Mouse (Mus musculus) limb, embryonic 15.5 days (tissue): Measurements from ENCODE around the gene Cirbp. TPM values are rescaled to one million over a fixed set of nuclear protein-coding genes. Genes with fewer than 3 reads are reported as not detected.
A peak's percentile ranks its signal among the peaks of the same experiment; 100 is the strongest.

ENCODE experiments used
- ATAC-seq: fragments of 200-750 bp; cut with Nextera tagmentation; 2 replicates; pipeline ENCODE4 v1.8.0; 2017; ENCODE audit warnings: low read depth, moderate TSS enrichment; ENCODE audit not compliant: insufficient number of reproducible peaks, low FRiP score, low TSS enrichment
- H3K27ac ChIP-seq: fragments of 300-500 bp; sonication (generic); 2 replicates; pipeline ENCODE4 v1.5.1; 2015; ENCODE audit warnings: moderate library complexity, mild to moderate bottlenecking, inconsistent platforms
- H3K27me3 ChIP-seq: fragments of 300-500 bp; sonication (generic); 2 replicates; pipeline ENCODE4 v1.6.1; 2015; ENCODE audit warnings: inconsistent platforms
- H3K36me3 ChIP-seq: fragments of 300-500 bp; sonication (generic); 2 replicates; pipeline ENCODE4 v1.6.1; 2015; ENCODE audit warnings: inconsistent platforms
- H3K4me1 ChIP-seq: fragments of 300-500 bp; sonication (generic); 2 replicates; pipeline ENCODE4 v1.6.1; 2015; ENCODE audit warnings: inconsistent platforms
- H3K4me2 ChIP-seq: fragments of 300-500 bp; sonication (generic); 2 replicates; pipeline ENCODE4 v1.6.1; 2015; ENCODE audit warnings: mild to moderate bottlenecking, inconsistent platforms
- H3K4me3 ChIP-seq: fragments of 300-500 bp; sonication (generic); 2 replicates; pipeline ENCODE4 v1.5.1; 2015; ENCODE audit warnings: mild to moderate bottlenecking, inconsistent platforms
- H3K9ac ChIP-seq: fragments of 300-500 bp; sonication (generic); 2 replicates; pipeline ENCODE4 v1.6.1; 2015; ENCODE audit warnings: inconsistent platforms
- H3K9me3 ChIP-seq: fragments of 300-500 bp; sonication (generic); 2 replicates; pipeline ENCODE4 v1.6.1; 2016; ENCODE audit warnings: inconsistent platforms
- WGBS: fragments of 180-500 bp; shearing (Covaris S2); methylation state at CpG from one replicate; pipeline ENCODE4 v1.1.7; 2015; 5-methylcytosine and 5-hydroxymethylcytosine counted together
- polyA plus RNA-seq: library from polyadenylated mRNA; unstranded; fragments of >200 nt; fragmentation: Nextera tagmentation; extraction: Ambion mirVana; gene quantifications from 2 replicates; pipeline ENCODE4 v1.2.1, GENCODE M21; 2015

Cirbp gene
- polyA plus RNA-seq, 1 experiment from 2014 or later, result 102 TPM

GRCm38 (mm10) chr10:80170052-80170451, 4.3 kb downstream of the Cirbp start:
- peaks cover 28% of the 10 kb centered on the region for H3K36me3 ChIP-seq
- 91% methylated on average over 16 of the region's 16 CpGs for WGBS
- H3K4me2 ChIP-seq, result no peak overlapping the region
- H3K9me3 ChIP-seq, result no peaks in the 10 kb centered on the region
- H3K27me3 ChIP-seq, result no peaks in the 10 kb centered on the region
- no peak overlapping the region for H3K4me3 ChIP-seq
- H3K27ac ChIP-seq, result 0 out of 2 replicates have a peak overlapping the region, but pooled peaks have one; percentile 47
- no peak overlapping the region for H3K9ac ChIP-seq
- no peak for ATAC-seq
- peaks cover 55% of the 10 kb centered on the region for H3K4me1 ChIP-seq

- peaks cover 28% of the 10 kb centered on the region for H3K36me3 ChIP-seq
- no peak for ATAC-seq
- H3K4me3 ChIP-seq, result no peak overlapping the region
- no peaks in the 10 kb centered on the region for H3K9me3 ChIP-seq
- no peak overlapping the region for H3K4me2 ChIP-seq
- 92% methylated on average over 19 of the region's 19 CpGs for WGBS
- no peaks in the 10 kb centered on the region for H3K27me3 ChIP-seq
- H3K4me1 ChIP-seq, result peaks cover 50% of the 10 kb centered on the region
- no peak overlapping the region for H3K9ac ChIP-seq
- 0 out of 2 replicates have a peak overlapping the region, but pooled peaks have one; percentile 47 for H3K27ac ChIP-seq
These were observed 4.8 kb downstream of the Cirbp start for GRCm38 (mm10) chr10:80170601-80171021.

GRCm38 (mm10) chr10:80171252-80171651, 5.5 kb downstream of the Cirbp start:
- Histone ChIP-seq H3K4me2 (no peak overlapping the region), H3K36me3 (peaks cover 28% of the 10 kb centered on the region), H3K9ac (no peak overlapping the region), H3K27ac (peak overlapping the region; percentile 39; the same call in 1 of the 2 replicates), H3K4me1 (peaks cover 52% of the 10 kb centered on the region), H3K4me3 (no peak overlapping the region), H3K9me3 (no peaks in the 10 kb centered on the region), H3K27me3 (no peaks in the 10 kb centered on the region)
- ATAC-seq, result no peak
- WGBS, result 89% methylated on average over 15 of the region's 15 CpGs

GRCm38 (mm10) chr10:80171760-80172526, 6.2 kb downstream of the Cirbp start:
- H3K4me1 ChIP-seq, result peaks cover 46% of the 10 kb centered on the region
- peak overlapping the region; percentile 90 for H3K27ac ChIP-seq
- H3K27me3 ChIP-seq, result no peaks in the 10 kb centered on the region
- peaks cover 28% of the 10 kb centered on the region for H3K36me3 ChIP-seq
- H3K4me2 ChIP-seq, result peak overlapping the region; percentile 67
- H3K4me3 ChIP-seq, result no peak overlapping the region
- no peak for ATAC-seq
- 88% methylated on average over 45 of the region's 45 CpGs for WGBS
- H3K9me3 ChIP-seq, result no peaks in the 10 kb centered on the region
- no peak overlapping the region for H3K9ac ChIP-seq

- H3K36me3 ChIP-seq, result peaks cover 28% of the 10 kb centered on the region
- peak within 1 kb of the TSS; percentile 90 for H3K27ac ChIP-seq
- peak within 1 kb of the TSS; percentile 54; the same call in 1 of the 2 replicates for H3K9ac ChIP-seq
- no peaks in the 10 kb centered on the region for H3K27me3 ChIP-seq
- H3K4me3 ChIP-seq, result peak within 1 kb of the TSS; percentile 64
- H3K9me3 ChIP-seq, result no peaks in the 10 kb centered on the region
- WGBS, result 6% methylated on average over 35 of the region's 35 CpGs
- peak; percentile 64 for ATAC-seq
- peak within 1 kb of the TSS; percentile 67 for H3K4me2 ChIP-seq
- H3K4me1 ChIP-seq, result peaks cover 43% of the 10 kb centered on the region
These were observed 6.9 kb downstream of the Cirbp start, which contains the start of gene 1600002K03Rik for GRCm38 (mm10) chr10:80172527-80173292. 1600002K03Rik (plus strand) TSS chr10:80172944.

- no peaks in the 10 kb centered on the region for H3K9me3 ChIP-seq
- peak overlapping the region; percentile 67 for H3K4me2 ChIP-seq
- H3K4me3 ChIP-seq, result peak overlapping the region; percentile 64
- no peaks in the 10 kb centered on the region for H3K27me3 ChIP-seq
- peaks cover 28% of the 10 kb centered on the region for H3K36me3 ChIP-seq
- peak overlapping the region; percentile 90 for H3K27ac ChIP-seq
- H3K4me1 ChIP-seq, result peaks cover 43% of the 10 kb centered on the region
- no peak for ATAC-seq
- 8% methylated on average over 11 of the region's 11 CpGs for WGBS
- H3K9ac ChIP-seq, result peak overlapping the region; percentile 35; the same call in 1 of the 2 replicates
These were observed 7.6 kb downstream of the Cirbp start for GRCm38 (mm10) chr10:80173358-80173757.

- Histone ChIP-seq H3K4me2 (no peak overlapping the region), H3K9ac (no peak overlapping the region)
- no peak for ATAC-seq
These were observed 8.3 kb downstream of the Cirbp start for GRCm38 (mm10) chr10:80173955-80174640.

GRCm38 (mm10) chr10:80174705-80175104, 8.9 kb downstream of the Cirbp start:
- Histone ChIP-seq H3K9ac (no peak overlapping the region), H3K27ac (no peak overlapping the region), H3K9me3 (no peaks in the 10 kb centered on the region), H3K4me2 (no peak overlapping the region), H3K4me1 (peaks cover 32% of the 10 kb centered on the region), H3K4me3 (no peak overlapping the region), H3K27me3 (no peaks in the 10 kb centered on the region), H3K36me3 (peaks cover 27% of the 10 kb centered on the region)
- 40% methylated on average over 2 of the region's 2 CpGs for WGBS
- ATAC-seq, result no peak

More at GRCm38 (mm10) chr10:80173955-80174640, 8.3 kb downstream of the Cirbp start:
- H3K36me3 ChIP-seq, result peaks cover 28% of the 10 kb centered on the region
- H3K27ac ChIP-seq, result no peak overlapping the region
- no peaks in the 10 kb centered on the region for H3K9me3 ChIP-seq
- no peaks in the 10 kb centered on the region for H3K27me3 ChIP-seq
- 84% methylated on average over 10 of the region's 10 CpGs for WGBS
- H3K4me3 ChIP-seq, result no peak overlapping the region
- peaks cover 35% of the 10 kb centered on the region for H3K4me1 ChIP-seq

- Histone ChIP-seq H3K4me3 (no peak overlapping the region), H3K27ac (no peak overlapping the region), H3K9ac (no peak overlapping the region), H3K9me3 (no peaks in the 10 kb centered on the region), H3K36me3 (peaks cover 17% of the 10 kb centered on the region), H3K4me2 (no peak overlapping the region), H3K27me3 (no peaks in the 10 kb centered on the region), H3K4me1 (peaks cover 36% of the 10 kb centered on the region)
- no peak for ATAC-seq
- 24% methylated on average over 4 of the region's 4 CpGs for WGBS
These were observed 9.9 kb downstream of the Cirbp start for GRCm38 (mm10) chr10:80175536-80176269.

GRCm38 (mm10) chr10:80176270-80176834, 10.6 kb downstream of the Cirbp start:
- Histone ChIP-seq H3K9me3 (no peaks in the 10 kb centered on the region), H3K27ac (no peak overlapping the region), H3K4me1 (peaks cover 43% of the 10 kb centered on the region), H3K4me2 (no peak overlapping the region), H3K4me3 (no peak overlapping the region), H3K36me3 (peaks cover 11% of the 10 kb centered on the region), H3K9ac (no peak overlapping the region), H3K27me3 (no peaks in the 10 kb centered on the region)
- WGBS, result 84% methylated on average over 5 of the region's 5 CpGs
- ATAC-seq, result no peak
